Mouse (Mus musculus) MEL (cell line): ENCODE results near the gene Mul1. TPM values are rescaled to one million over a fixed set of nuclear protein-coding genes. Genes with fewer than 3 reads are reported as not detected.

ENCODE experiments used
- DNase-seq: peaks from one replicate; pipeline ENCODE4 v3.0.0; 2011; ENCODE audit warnings: low read depth, low spot score
- H3K27ac ChIP-seq: 2 replicates; pipeline ENCODE4 v1.5.1; 2012; ENCODE audit warnings: low read depth, mild to moderate bottlenecking, control low read depth, low read length, moderate library complexity; ENCODE audit not compliant: control insufficient read depth
- H3K27me3 ChIP-seq, 2 experiments: fragments of 150-350 bp in 1 of 2; sonication (generic) in 1 of 2; 2 replicates each; pipeline ENCODE4 v1.6.1; 2012; ENCODE audit warnings: low read length in 2 of 2, mild to moderate bottlenecking in 2 of 2, improper control_type of control experiment in 1 of 2, moderate library complexity in 1 of 2; ENCODE audit not compliant: insufficient read depth in 2 of 2, control insufficient read depth in 1 of 2
- H3K36me3 ChIP-seq, 2 experiments: 2 replicates each; pipeline ENCODE4 v1.6.1; 2012 to 2014; ENCODE audit warnings: low read length in 2 of 2, improper control_type of control experiment in 1 of 2, inconsistent platforms in 1 of 2, mild to moderate bottlenecking in 1 of 2; ENCODE audit not compliant: insufficient read depth in 2 of 2, control insufficient read depth in 1 of 2
- H3K4me1 ChIP-seq, 2 experiments: fragments of 150-350 bp in 1 of 2; sonication (generic) in 1 of 2; 2 replicates each; pipeline ENCODE4 v1.6.1; 2012; ENCODE audit warnings: low read length in 2 of 2, improper control_type of control experiment in 1 of 2, mild to moderate bottlenecking in 1 of 2; ENCODE audit not compliant: insufficient read depth in 2 of 2, control insufficient read depth in 1 of 2
- H3K4me3 ChIP-seq, 2 experiments: fragments of 150-350 bp in 1 of 2; sonication (generic) in 1 of 2; 2 replicates each; pipeline ENCODE4 v1.5.1; 2012; ENCODE audit warnings: low read depth in 2 of 2, low read length in 2 of 2, mild to moderate bottlenecking in 2 of 2, moderate library complexity in 2 of 2, control low read depth in 1 of 2, improper control_type of control experiment in 1 of 2; ENCODE audit not compliant: control insufficient read depth in 1 of 2, insufficient read depth in 1 of 2
- H3K79me2 ChIP-seq: 2 replicates; pipeline ENCODE4 v1.6.1; 2012; ENCODE audit warnings: mild to moderate bottlenecking, low read length, moderate library complexity; ENCODE audit not compliant: control insufficient read depth, poor library complexity, insufficient read depth
- H3K9ac ChIP-seq: 2 replicates; pipeline ENCODE4 v1.6.1; 2012; ENCODE audit warnings: low read depth, mild to moderate bottlenecking, control low read depth, low read length, moderate library complexity; ENCODE audit not compliant: control insufficient read depth, poor library complexity, severe bottlenecking
- H3K9me3 ChIP-seq: fragments of 150-350 bp; sonication (generic); replicated peaks from 2 replicates; pipeline ENCODE4 v1.6.1; 2012; ENCODE audit warnings: mild to moderate bottlenecking, low read length, improper control_type of control experiment, moderate library complexity; ENCODE audit not compliant: insufficient read depth
- BHLHE40 ChIP-seq: IDR thresholded peaks from 2 replicates; pipeline ENCODE4 v1.6.1; 2012; ENCODE audit warnings: low read depth, mild to moderate bottlenecking, inconsistent platforms, low read length, improper control_type of control experiment, borderline replicate concordance
- CHD1 ChIP-seq: IDR thresholded peaks from 2 replicates; pipeline ENCODE4 v1.6.1; 2012; ENCODE audit warnings: low read depth, mild to moderate bottlenecking, inconsistent platforms, low read length, improper control_type of control experiment
- CHD2 ChIP-seq: IDR thresholded peaks from 2 replicates; pipeline ENCODE4 v1.6.1; 2011; ENCODE audit warnings: low read length, improper control_type of control experiment
- HCFC1 ChIP-seq: IDR thresholded peaks from 2 replicates; pipeline ENCODE4 v1.6.1; 2012; ENCODE audit warnings: low read depth, mild to moderate bottlenecking, inconsistent platforms, low read length, improper control_type of control experiment, moderate library complexity
- MAX ChIP-seq: IDR thresholded peaks from 2 replicates; pipeline ENCODE4 v1.6.1; 2011; ENCODE audit warnings: low read length, improper control_type of control experiment
- MAZ ChIP-seq: IDR thresholded peaks from 2 replicates; pipeline ENCODE4 v1.6.1; 2012; ENCODE audit warnings: low read depth, mild to moderate bottlenecking, inconsistent platforms, low read length, improper control_type of control experiment
- SIN3A ChIP-seq: IDR thresholded peaks from 2 replicates; pipeline ENCODE4 v1.6.1; 2012; ENCODE audit warnings: low read length, improper control_type of control experiment, inconsistent platforms
- USF2 ChIP-seq, 2 experiments: IDR thresholded peaks; 2 replicates each; pipeline ENCODE4 v1.6.1; 2011 to 2012; ENCODE audit warnings: improper control_type of control experiment in 2 of 2, low read length in 2 of 2, borderline replicate concordance in 1 of 2, inconsistent platforms in 1 of 2, low read depth in 1 of 2, mild to moderate bottlenecking in 1 of 2; ENCODE audit not compliant: insufficient read depth in 1 of 2
- ZC3H11A ChIP-seq: IDR thresholded peaks from 2 replicates; pipeline ENCODE4 v1.6.1; 2012; ENCODE audit warnings: low read depth, mild to moderate bottlenecking, inconsistent platforms, low read length, improper control_type of control experiment
- ZKSCAN1 ChIP-seq: IDR thresholded peaks from 2 replicates; pipeline ENCODE4 v1.6.1; 2012; ENCODE audit warnings: low read depth, mild to moderate bottlenecking, inconsistent platforms, low read length, improper control_type of control experiment, moderate library complexity
- ZMIZ1 ChIP-seq: IDR thresholded peaks from 2 replicates; pipeline ENCODE4 v1.6.1; 2012; ENCODE audit warnings: low read depth, mild to moderate bottlenecking, inconsistent platforms, low read length, improper control_type of control experiment, moderate library complexity
- polyA plus RNA-seq, 2 experiments: library from polyadenylated mRNA; stranded (reverse) in 1 of 2; unstranded in 1 of 2; fragments of >175 nt in 1 of 2; fragments of >200 nt in 1 of 2; gene quantifications; 2 replicates each; pipeline versions ENCODE4 v1.2.1 to v1.2.4; 2012; ENCODE audit warnings: low replicate concordance in 2 of 2, low read depth in 1 of 2; ENCODE audit not compliant: insufficient read length in 2 of 2, insufficient read depth in 1 of 2, missing spikeins in 1 of 2
- total RNA-seq: library from RNA; depleted of rRNA; stranded (reverse); fragments of 300-350 nt; gene quantifications from 2 replicates; pipeline ENCODE4 v1.2.3, GENCODE M21; 2012

Mul1 gene
- total and polyA plus RNA-seq, 3 experiments, result 31.3 to 31.9 TPM; not detected in 1

- TF ChIP-seq CHD1, result no peak
- no peak for TF ChIP-seq USF2 (IDR thresholded peaks at IDR 0.05; ENCODE audit: borderline replicate concordance in 1 of 2, insufficient read depth in 1 of 2, low read depth in 1 of 2, low read length in 2 of 2)
- no peak for TF ChIP-seq ZC3H11A
- no peak for TF ChIP-seq HCFC1
- TF ChIP-seq CHD2, result no peak
- TF ChIP-seq ZKSCAN1, result no peak
- DNase-seq, result no peak
Observed at GRCm38 (mm10) chr4:138455141-138455955, 20.9 kb downstream of the Mul1 start.

GRCm38 (mm10) chr4:138455956-138456341, 21.5 kb downstream of the Mul1 start:
- no peaks in the 10 kb centered on the region for H3K27me3 ChIP-seq
- H3K4me3 ChIP-seq, result no peak overlapping the region
- H3K27ac ChIP-seq, result no peak overlapping the region
- no peaks in the 10 kb centered on the region for H3K9me3 ChIP-seq
- H3K79me2 ChIP-seq, result no peaks in the 10 kb centered on the region
- no peaks in the 10 kb centered on the region for H3K4me1 ChIP-seq
- no peak for DNase-seq
- no peak for TF ChIP-seq BHLHE40
- no peak for TF ChIP-seq ZMIZ1
- no peak for TF ChIP-seq ZKSCAN1
- no peak for TF ChIP-seq MAZ
- no peak for TF ChIP-seq ZC3H11A
- TF ChIP-seq SIN3A, result no peak
- no peaks in the 10 kb centered on the region for H3K36me3 ChIP-seq
- no peak overlapping the region for H3K9ac ChIP-seq

More at GRCm38 (mm10) chr4:138455141-138455955, 20.9 kb downstream of the Mul1 start:
- Histone ChIP-seq H3K9me3 (no peaks in the 10 kb centered on the region), H3K4me3 (no peak overlapping the region), H3K36me3 (no peaks in the 10 kb centered on the region), H3K27me3 (no peaks in the 10 kb centered on the region), H3K79me2 (no peaks in the 10 kb centered on the region), H3K9ac (no peak overlapping the region), H3K4me1 (no peaks in the 10 kb centered on the region), H3K27ac (no peak overlapping the region)

GRCm38 (mm10) chr4:138456536-138456935, 22.1 kb downstream of the Mul1 start:
- H3K4me1 ChIP-seq, result no peaks in the 10 kb centered on the region
- no peak for DNase-seq
- no peak overlapping the region for H3K27ac ChIP-seq
- H3K9me3 ChIP-seq, result no peaks in the 10 kb centered on the region
- no peak overlapping the region for H3K4me3 ChIP-seq
- H3K36me3 ChIP-seq, result no peaks in the 10 kb centered on the region
- TF ChIP-seq MAX, result no peak
- TF ChIP-seq, all 39 proteins: peak for 0
- Histone ChIP-seq H3K9ac (no peak overlapping the region), H3K27me3 (no peaks in the 10 kb centered on the region), H3K79me2 (no peaks in the 10 kb centered on the region)
